Comparison of ENCODE assay signal across 10 mouse cellular contexts in the genomic region with DNA sequence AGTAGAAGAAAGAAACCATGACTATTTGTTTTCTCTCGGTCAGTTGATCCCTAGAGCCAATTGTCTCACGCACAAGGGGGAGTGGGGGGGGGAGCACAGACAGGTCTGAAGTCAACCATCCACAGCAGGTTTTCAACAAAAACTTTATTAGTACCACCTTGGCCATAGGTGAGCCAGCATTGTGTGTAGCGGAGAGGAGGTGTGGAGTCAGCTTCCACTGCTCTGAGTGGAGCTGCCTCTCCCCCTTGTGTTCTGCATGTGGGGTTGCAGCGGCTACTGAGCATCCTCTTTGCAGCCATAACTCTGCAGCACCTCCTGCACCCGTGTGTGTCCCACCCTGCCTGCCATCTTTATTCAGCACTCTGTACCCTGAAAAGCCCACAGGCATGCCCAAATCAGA. TPM values are rescaled to one million over a fixed set of nuclear protein-coding genes. Genes with fewer than 3 reads are reported as not detected.
DNase-seq lines count a peak whose midpoint lies in the region; ATAC-seq lines count a peak whose summit lies in the region.
"Had no signal": no experiment of that assay in that cellular context is flagged by ENCODE, and none has a peak within 500 bp of the region (broad histone marks: within the 10 kb centered on the region; RNA-seq: fewer than 3 reads in every experiment).

No protein-coding gene starts in this region.

- ATAC-seq in midbrain, embryonic 16.5 days, result peak; percentile 77

- no peaks in the 10 kb centered on the region for H3K36me3 ChIP-seq in midbrain, embryonic 16.5 days (ENCODE audit: control insufficient read depth, insufficient read depth, low read length)
- H3K36me3 ChIP-seq: limb, embryonic 13.5 days had no signal

- H3K4me2 ChIP-seq in midbrain, embryonic 16.5 days (ENCODE audit: low read length), result peak overlapping the region; percentile 21; the same call in 1 of the 2 replicates
- H3K4me2 ChIP-seq: limb, embryonic 13.5 days had no signal

- no peak overlapping the region for H3K4me3 ChIP-seq in midbrain, embryonic 16.5 days (ENCODE audit: low read depth, low read length)
- H3K4me3 ChIP-seq: limb, embryonic 13.5 days had no signal

- no peak overlapping the region for H3K27ac ChIP-seq in midbrain, embryonic 16.5 days (ENCODE audit: low read length)
- H3K27ac ChIP-seq: limb, embryonic 13.5 days had no signal

- H3K27me3 ChIP-seq in midbrain, embryonic 16.5 days (ENCODE audit: control insufficient read depth, insufficient read depth, low read depth, low read length), result no peaks in the 10 kb centered on the region; the same call in 1 of the 2 replicates

- DNase-seq in kidney, postnatal 4 days, result peak; percentile 19 to 38
- no peak for DNase-seq in kidney, adult 18-20 months
- DNase-seq in R1 (ENCODE audit: low read depth, low spot score), result peak; percentile 32
- peak; percentile 50 for DNase-seq in embryo, embryonic 11 days
- DNase-seq in thymus, adult 18-20 months, result no peak
- DNase-seq in heart, postnatal 4 days, result no peak
- DNase-seq in adipocyte (ENCODE audit: low spot score), result no peak

- 20% methylated on average over 5 of the region's 5 CpGs for WGBS in midbrain, embryonic 16.5 days

- H3K9ac ChIP-seq in midbrain, embryonic 16.5 days (ENCODE audit: low read depth, low read length), result no peak overlapping the region
- H3K9ac ChIP-seq: limb, embryonic 13.5 days had no signal

- H3K9me3 ChIP-seq in midbrain, embryonic 16.5 days (replicated peaks; ENCODE audit: control insufficient read depth, low read length, poor library complexity, severe bottlenecking), result no peaks in the 10 kb centered on the region
- H3K9me3 ChIP-seq: limb, embryonic 13.5 days had no signal

- peaks cover 8% of the 10 kb centered on the region; the same call in 1 of the 2 replicates for H3K4me1 ChIP-seq in midbrain, embryonic 16.5 days (ENCODE audit: control insufficient read depth, insufficient read depth, low read length)

RNA-seq across cellular contexts. Expression of a gene that starts 6.3 kb away (rescaled TPM):
- polyA plus RNA-seq in midbrain, embryonic 16.5 days (2015; fragmentation: Nextera tagmentation; extraction: Ambion mirVana), result 13.0 and 16.2 TPM in 2 replicates
- total RNA-seq in heart, postnatal 4 days (2021), result under 1 TPM in 1 of 2 experiments, not detected in 1; 0.11 TPM
- total RNA-seq: neutrophil, adult 5-6 weeks had no signal

Comparison
In these comparisons a context has a peak if more than half of its experiments do, and no peak if none do; other contexts are left out.
1. DNase-seq: peak in kidney, postnatal 4 days (2 of 2), R1 (single experiment) and embryo, embryonic 11 days (single experiment); none in kidney, adult 18-20 months (single experiment), thymus, adult 18-20 months (0 of 2), heart, postnatal 4 days (single experiment) and adipocyte (single experiment).